Mouse (Mus musculus) E14TG2a.4 (cell line): ENCODE measurements around the gene Kmt5b.

Experiments
- CTCF ChIP-seq: conservative IDR thresholded peaks from 2 replicates; pipeline ENCODE4 v1.5.1; 2014; ENCODE audit warnings: low read length
- POU5F1 ChIP-seq: IDR thresholded peaks from 2 replicates; pipeline ENCODE4 v1.6.1; 2014; ENCODE audit warnings: low read length, borderline replicate concordance

DNA sequence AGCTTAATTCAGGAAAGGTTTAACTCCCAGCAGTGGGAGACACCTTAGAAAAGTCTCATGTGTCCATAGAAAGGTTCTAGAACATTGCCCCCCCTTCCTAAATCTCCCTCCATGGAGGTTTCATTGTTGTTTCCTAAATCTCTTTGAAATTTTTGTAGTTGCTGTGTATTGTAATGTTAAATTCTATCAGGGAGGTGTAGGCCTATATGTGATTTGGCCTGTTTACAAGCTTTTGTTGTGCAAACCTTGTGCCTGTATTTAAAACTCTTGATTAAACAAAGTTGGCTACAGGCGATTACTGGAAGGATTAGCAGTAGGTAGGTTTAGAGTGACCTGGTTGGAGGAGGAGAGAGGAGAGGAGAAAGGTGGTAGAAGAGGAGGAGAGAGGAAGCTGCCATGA, 9.4 kb upstream of the Kmt5b start:
- TF ChIP-seq CTCF (no peak), POU5F1 (no peak)
